8 mouse cellular contexts compared by ENCODE assay signal in the genomic region with DNA sequence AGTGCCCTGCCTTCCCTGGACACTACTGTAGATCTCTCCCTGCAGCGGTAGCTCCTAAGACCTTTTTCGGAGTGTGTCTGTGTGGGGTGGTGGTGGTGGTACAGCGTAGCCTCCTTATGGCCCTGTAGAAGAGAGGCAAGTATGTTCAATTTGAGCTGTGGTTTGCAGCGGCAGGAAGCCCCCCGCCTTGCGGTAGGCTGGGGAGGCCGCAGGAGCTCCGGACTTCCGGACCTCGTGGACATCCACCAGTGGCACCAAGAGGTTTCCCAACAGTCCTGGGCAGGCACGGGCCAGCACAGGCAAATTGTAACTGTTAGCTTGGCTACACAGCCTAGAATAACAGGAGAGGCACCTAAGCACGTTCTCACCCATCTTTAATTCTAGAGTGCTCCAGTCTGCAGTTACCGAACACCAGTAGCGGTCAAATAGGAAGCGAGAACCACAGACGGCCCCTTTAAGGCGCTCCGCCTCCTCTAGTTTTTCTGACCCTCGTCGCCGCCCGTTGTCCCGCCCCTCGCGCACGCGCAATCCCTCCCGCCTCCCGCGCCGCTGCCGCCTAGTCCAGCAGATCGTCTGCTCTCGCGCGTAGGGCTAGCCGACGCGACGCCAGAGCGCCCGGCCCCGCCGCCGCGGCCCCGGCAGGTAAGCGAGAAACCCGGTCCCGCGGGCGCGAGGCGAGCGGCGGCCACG. TPM values are rescaled to one million over a fixed set of nuclear protein-coding genes. Genes with fewer than 3 reads are reported as not detected.
DNase-seq lines count a peak whose midpoint lies in the region; ATAC-seq lines count a peak whose summit lies in the region.

A gene (plus strand): TSS at position 519 of the 690 bp plus-strand sequence.

- H3K27me3 ChIP-seq in lung, embryonic 16.5 days (ENCODE audit: control insufficient read depth, insufficient read depth, low read depth, low read length) = no peaks in the 10 kb centered on the region

- peaks cover 7% of the 10 kb centered on the region for H3K9me3 ChIP-seq in lung, embryonic 16.5 days (ENCODE audit: control insufficient read depth, low read length)

- DNase-seq in MEL-GATA-1-ER (ENCODE audit: extremely low read depth, low read depth) = peak; percentile 90
- peak; percentile 97 for DNase-seq in cerebellum, adult 8-10 months
- peak; percentile 94 for DNase-seq in forelimb bud, embryonic 11.5 days (ENCODE audit: low read depth, low spot score)
- peak; percentile 73 for DNase-seq in layer of hippocampus, adult 9-10 months (ENCODE audit: low spot score)
- DNase-seq in ovary, postnatal 10 days (ENCODE audit: low spot score) = peak; percentile 99
- peak; percentile 95 to 99 for DNase-seq in thymus, postnatal 10 days (ENCODE audit: low spot score in 2 of 2)

- peak; percentile 85 to 87 for ATAC-seq in hematopoietic stem cell, adult 5-6 weeks (replicated peaks in 1 of 2; ENCODE audit: insufficient read depth in 1 of 2, low FRiP score in 2 of 2, low TSS enrichment in 1 of 2, low read depth in 1 of 2, poor library complexity in 2 of 2, severe bottlenecking in 2 of 2)
- ATAC-seq in lung, embryonic 16.5 days (ENCODE audit: low read depth) = peak; percentile 95

- WGBS in lung, embryonic 16.5 days = under 1% methylated on average over 57 of the region's 57 CpGs

- peak within 1 kb of the TSS; percentile 94 for H3K9ac ChIP-seq in lung, embryonic 16.5 days (ENCODE audit: low read length)

- peak within 1 kb of the TSS; percentile 94 for H3K27ac ChIP-seq in lung, embryonic 16.5 days (ENCODE audit: low read length)

- peaks cover 10% of the 10 kb centered on the region; the same call in 1 of the 2 replicates for H3K36me3 ChIP-seq in lung, embryonic 16.5 days (ENCODE audit: control insufficient read depth, insufficient read depth, low read length)

- H3K4me1 ChIP-seq in lung, embryonic 16.5 days (replicated peaks; ENCODE audit: control insufficient read depth, insufficient read depth, low read length) = peaks cover 25% of the 10 kb centered on the region

- peak within 1 kb of the TSS; percentile 90 for H3K4me3 ChIP-seq in lung, embryonic 16.5 days (ENCODE audit: low read length)

- peak within 1 kb of the TSS; percentile 77 for H3K4me2 ChIP-seq in lung, embryonic 16.5 days (ENCODE audit: low read depth, low read length)

RNA-seq across cellular contexts. Expression of the gene that starts here (rescaled TPM):
- 75.7 and 78.0 TPM in 2 replicates for total RNA-seq in hematopoietic stem cell, adult 5-6 weeks (2017)
- polyA plus RNA-seq in lung, embryonic 16.5 days (2015; fragmentation: Nextera tagmentation; extraction: Ambion mirVana) = 49.8 and 53.0 TPM in 2 replicates

Comparison
In these comparisons a context has a peak if more than half of its experiments do, and no peak if none do; other contexts are left out.
1. Peak in every context shown above with its lines: DNase-seq, ATAC-seq, H3K4me3 ChIP-seq and H3K27ac ChIP-seq.